Mouse (Mus musculus) liver, adult 2 months (tissue): ENCODE measurements around the gene Gm49416.

Source experiments
- CTCF ChIP-seq: fragments of 200-500 bp; IDR thresholded peaks from 2 replicates; pipeline ENCODE4 v1.5.1; 2011; ENCODE audit warnings: low read depth, low read length, control low read depth
- POLR2A ChIP-seq: fragments of 200-500 bp; IDR thresholded peaks from 2 replicates; pipeline ENCODE4 v1.6.1; 2011; ENCODE audit warnings: low read length, control low read depth; ENCODE audit not compliant: insufficient read depth; ENCODE audit errors: extremely low read depth

- TF ChIP-seq POLR2A (no peak), CTCF (no peak)
Observed at GRCm38 (mm10) chr19:8930771-8931170, 42.0 kb downstream of the Gm49416 start.
